Mouse (Mus musculus): ENCODE results near the gene Adam12.

- TF ChIP-seq CTCF (IDR thresholded peaks at IDR 0.05; ENCODE audit: control insufficient read depth, insufficient read depth, low read length), result no peak
- TF ChIP-seq POLR2A (IDR thresholded peaks at IDR 0.05; ENCODE audit: borderline replicate concordance, control insufficient read depth, low read depth, low read length), result no peak
These were observed 204.9 kb downstream of the Adam12 start for GRCm38 (mm10) chr7:134027020-134027415.

All from bone marrow, adult 2 months (tissue).